Mouse (Mus musculus): ENCODE data around the gene Myo1b.

DNA sequence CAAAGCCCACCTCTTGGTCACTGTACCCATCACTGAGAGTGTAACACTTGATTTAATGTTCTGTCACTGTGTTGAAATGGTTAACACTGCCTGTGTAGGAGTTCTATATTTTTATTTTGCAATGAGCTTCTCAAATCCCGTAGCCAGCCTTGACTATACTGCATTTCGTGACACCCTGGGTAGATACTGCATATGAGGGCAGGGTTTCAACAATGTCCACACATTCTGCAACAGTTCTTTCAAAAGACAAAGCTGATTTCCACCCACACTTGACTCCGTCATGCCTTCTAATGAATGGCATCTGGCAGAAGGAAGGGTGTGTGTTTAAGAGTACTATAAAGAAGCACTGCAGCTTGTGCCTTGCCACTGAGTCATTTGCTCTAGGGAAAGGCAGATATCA lies 17.0 kb upstream of the Myo1b start:
- TF ChIP-seq CTCF (IDR thresholded peaks at IDR 0.05; ENCODE audit: low read depth), result no peak
- TF ChIP-seq EP300 (optimal IDR thresholded peaks at IDR 0.05), result no peak
